In genomic region chr13:72227102-72227501, GRCm38 (mm10) we compare ENCODE assay signal across 31 mouse cellular contexts.
DNase-seq lines count a peak whose midpoint lies in the region; ATAC-seq and TF ChIP-seq lines count a peak whose summit lies in the region.
"Had no signal": no experiment of that assay in that cellular context is flagged by ENCODE, and none has a peak within 500 bp of the region (broad histone marks: within the 10 kb centered on the region; RNA-seq: fewer than 3 reads in every experiment).

No protein-coding gene starts in this region.

- no peaks in the 10 kb centered on the region for H3K36me3 ChIP-seq in kidney, embryonic 15.5 days
- H3K36me3 ChIP-seq: embryonic facial prominence, embryonic 10.5 days; embryonic facial prominence, embryonic 13.5 days; forebrain, embryonic 10.5 days; G1E; heart, embryonic 10.5 days; heart, embryonic 13.5 days had no signal

- H3K4me2 ChIP-seq in kidney, embryonic 15.5 days: no peak overlapping the region
- H3K4me2 ChIP-seq: embryonic facial prominence, embryonic 13.5 days; forebrain, embryonic 13.5 days; heart, embryonic 13.5 days; hindbrain, embryonic 14.5 days had no signal

- no peak for TF ChIP-seq CTCF in embryonic fibroblast, embryonic 13.5 days (IDR thresholded peaks at IDR 0.05; ENCODE audit: borderline replicate concordance, insufficient read depth, low read length)

- H3K27me3 ChIP-seq in kidney, embryonic 15.5 days: no peaks in the 10 kb centered on the region
- H3K27me3 ChIP-seq: CH12.LX; embryonic facial prominence, embryonic 13.5 days; heart, embryonic 13.5 days had no signal

- peak; percentile 68 for DNase-seq in heart, adult 11 months
- DNase-seq in heart, adult 18-20 months: no peak
- DNase-seq in kidney, adult 8-10 months: no peak
- peak; percentile 2 for DNase-seq in 3T3-L1 (ENCODE audit: low read depth, low spot score)
- DNase-seq: adrenal gland, adult 8-10 months; adrenal gland, postnatal 25 days; B cell, adult 2 months; cerebellum, adult 11-12 months; cerebellum, adult 8-10 months; cerebellum, postnatal 10 days; cerebellum, postnatal 36 days; embryo, embryonic 11 days; gastrocnemius, postnatal 10 days; gastrocnemius, postnatal 36 days; heart, adult 2 months; heart, postnatal 14 days; heart, postnatal 4 days had no signal

- peak; percentile 43; the same call in 1 of the 2 replicates for ATAC-seq in kidney, embryonic 15.5 days (replicated peaks; ENCODE audit: low FRiP score)
- ATAC-seq in monocyte, adult 5-6 weeks (replicated peaks; ENCODE audit: insufficient number of reproducible peaks, low FRiP score, low TSS enrichment, poor library complexity, severe bottlenecking): no peak
- ATAC-seq: activated CD4-positive, CD25-positive, alpha-beta regulatory T cell, adult 4 months; forebrain, embryonic 13.5 days; forebrain, embryonic 16.5 days had no signal

- WGBS in kidney, embryonic 15.5 days: 26% methylated on average over 1 of the region's 1 CpGs

- H3K4me1 ChIP-seq in kidney, embryonic 15.5 days: no peaks in the 10 kb centered on the region
- no peaks in the 10 kb centered on the region for H3K4me1 ChIP-seq in embryonic fibroblast, embryonic 13.5 days (ENCODE audit: control insufficient read depth, insufficient read depth, low read length)
- H3K4me1 ChIP-seq: embryonic facial prominence, embryonic 10.5 days; embryonic facial prominence, embryonic 13.5 days; heart, embryonic 10.5 days; heart, embryonic 13.5 days had no signal

- no peaks in the 10 kb centered on the region for H3K9me3 ChIP-seq in kidney, embryonic 15.5 days (replicated peaks)
- H3K9me3 ChIP-seq: embryonic facial prominence, embryonic 10.5 days; embryonic facial prominence, embryonic 13.5 days; forebrain, embryonic 10.5 days; forebrain, embryonic 13.5 days; heart, embryonic 10.5 days; heart, embryonic 13.5 days had no signal

- H3K4me3 ChIP-seq in kidney, embryonic 15.5 days (replicated peaks): no peak overlapping the region
- no peak overlapping the region for H3K4me3 ChIP-seq in embryonic fibroblast, embryonic 13.5 days (ENCODE audit: insufficient read depth, low read length)
- H3K4me3 ChIP-seq: embryonic facial prominence, embryonic 10.5 days; embryonic facial prominence, embryonic 13.5 days; forebrain, embryonic 10.5 days; forebrain, embryonic 13.5 days; heart, adult 2 months; heart, embryonic 10.5 days; heart, embryonic 13.5 days had no signal

- no peak for TF ChIP-seq POLR2A in embryonic fibroblast, embryonic 13.5 days (IDR thresholded peaks at IDR 0.05; ENCODE audit: low read depth, low read length)

- no peak overlapping the region for H3K9ac ChIP-seq in kidney, embryonic 15.5 days
- H3K9ac ChIP-seq: embryonic facial prominence, embryonic 13.5 days; forebrain, embryonic 13.5 days; heart, embryonic 13.5 days; hindbrain, embryonic 14.5 days had no signal

- H3K27ac ChIP-seq in kidney, embryonic 15.5 days: no peak overlapping the region
- peak overlapping the region; percentile 3; the same call in 1 of the 2 replicates for H3K27ac ChIP-seq in embryonic fibroblast, embryonic 13.5 days (ENCODE audit: insufficient read depth, low read length)
- H3K27ac ChIP-seq: embryonic facial prominence, embryonic 10.5 days; embryonic facial prominence, embryonic 13.5 days; forebrain, embryonic 10.5 days; forebrain, embryonic 13.5 days; heart, adult 2 months; heart, embryonic 10.5 days; heart, embryonic 13.5 days; hindbrain, embryonic 14.5 days had no signal

Comparison
In these comparisons a context has a peak if more than half of its experiments do, and no peak if none do; other contexts are left out.
1. DNase-seq: peak in heart, adult 11 months (single experiment) and 3T3-L1 (single experiment); none in heart, adult 18-20 months (0 of 2) and kidney, adult 8-10 months (0 of 2).